Mouse (Mus musculus) embryo, embryonic 11.5 days (tissue): Measurements from ENCODE around the gene C1qtnf1.

Experiments
- DNase-seq: peaks from one replicate; pipeline ENCODE4 v3.0.0-alpha.2; 2012; ENCODE audit warnings: low read depth, low spot score

The C1qtnf1 gene

GRCm38 (mm10) chr11:118410479-118410878 lies 17.5 kb upstream of the C1qtnf1 start:
- DNase-seq = no peak

- DNase-seq = no peak
Observed at GRCm38 (mm10) chr11:118411271-118411670, 16.7 kb upstream of the C1qtnf1 start.

DNA sequence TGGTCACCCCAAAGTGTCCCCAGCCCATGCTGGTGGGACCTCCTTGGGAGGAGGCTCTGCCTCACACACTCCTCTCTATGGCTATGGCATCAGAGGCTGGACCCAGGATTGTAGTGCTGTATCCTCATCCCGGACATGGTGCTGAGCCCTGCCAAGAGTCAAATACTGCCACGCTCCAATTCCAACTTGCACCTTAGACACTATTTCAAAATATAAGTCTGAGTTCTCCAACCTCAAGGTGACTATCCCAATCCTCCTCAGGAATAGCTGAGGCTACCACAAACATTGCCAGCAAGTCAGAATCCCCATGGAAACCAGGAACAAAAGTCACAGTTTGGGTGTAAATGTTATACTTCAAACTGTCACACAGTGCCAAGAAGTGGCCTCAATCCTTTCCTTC lies 15.4 kb upstream of the C1qtnf1 start:
- no peak for DNase-seq

DNA sequence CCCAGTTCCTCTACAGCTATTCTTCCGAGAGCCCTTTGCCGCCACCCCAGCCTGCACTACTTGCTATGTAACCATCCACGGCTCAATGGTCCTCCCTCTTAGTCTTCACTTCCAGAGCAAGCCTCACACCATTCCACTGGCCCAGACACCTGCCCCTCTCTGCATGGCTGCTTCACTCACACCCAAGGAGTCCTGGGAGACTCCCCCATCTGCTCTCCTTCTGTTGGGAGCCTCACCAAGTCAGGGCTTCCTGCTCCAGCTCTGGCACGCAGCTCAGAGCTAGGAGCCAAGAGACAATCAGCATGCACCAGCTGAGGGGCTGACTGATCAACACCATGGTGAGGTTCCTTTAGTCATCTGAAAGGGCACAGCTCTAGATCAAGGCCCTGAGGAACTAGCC lies 14.9 kb upstream of the C1qtnf1 start:
- DNase-seq = no peak

GRCm38 (mm10) chr11:118414270-118414669 lies 13.7 kb upstream of the C1qtnf1 start:
- no peak for DNase-seq

- DNase-seq = no peak
Observed at GRCm38 (mm10) chr11:118415630-118416029, 12.4 kb upstream of the C1qtnf1 start.

GRCm38 (mm10) chr11:118416046-118416445 lies 12.0 kb upstream of the C1qtnf1 start:
- no peak for DNase-seq

GRCm38 (mm10) chr11:118417496-118417895 lies 10.5 kb upstream of the C1qtnf1 start:
- no peak for DNase-seq

- DNase-seq = no peak
Observed at GRCm38 (mm10) chr11:118418442-118418833, 9.6 kb upstream of the C1qtnf1 start.

- peak; percentile 97 for DNase-seq
Observed at GRCm38 (mm10) chr11:118418834-118419504, 9.0 kb upstream of the C1qtnf1 start, which contains the start of gene Cant1. Gene Cant1 (minus strand): TSS chr11:118419086.

- no peak for DNase-seq
Observed at GRCm38 (mm10) chr11:118420261-118420660, 7.7 kb upstream of the C1qtnf1 start.

DNA sequence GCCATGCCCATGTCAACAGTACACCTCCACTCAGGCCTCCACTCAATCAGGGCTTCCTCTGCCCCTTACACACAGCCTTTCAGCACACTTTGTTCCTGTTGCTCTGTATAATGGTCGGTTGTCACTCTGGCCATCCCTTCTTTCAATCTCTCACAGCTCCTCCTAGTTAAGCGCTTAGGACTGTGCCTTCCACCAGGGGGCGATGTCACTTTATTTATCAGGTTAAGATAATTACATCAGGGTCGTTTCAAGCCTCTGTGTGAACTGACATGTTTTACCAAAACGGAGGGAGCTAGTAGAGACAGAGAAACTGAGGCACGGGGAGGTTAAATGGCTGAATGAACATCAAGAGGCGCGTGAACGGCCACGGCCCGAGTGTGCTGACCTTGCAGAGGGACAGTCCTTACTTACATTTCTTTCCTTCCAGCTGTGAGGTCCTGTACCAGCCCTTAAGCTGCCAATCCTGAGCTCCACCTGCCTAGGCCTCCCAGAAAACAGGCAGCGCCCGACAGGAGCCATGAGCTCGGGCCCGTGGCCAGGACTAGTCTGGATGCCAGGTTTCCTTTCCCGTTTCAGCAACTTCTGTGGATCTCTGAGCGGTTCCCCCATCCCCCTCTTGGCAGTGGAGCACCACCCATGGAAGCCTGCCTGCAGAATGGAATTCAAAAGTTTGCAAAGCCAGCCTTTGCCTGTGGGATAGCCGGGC lies 4.6 kb upstream of the C1qtnf1 start:
- peak; percentile 62 for DNase-seq

GRCm38 (mm10) chr11:118424621-118425335 lies 3.2 kb upstream of the C1qtnf1 start:
- DNase-seq = no peak

- DNase-seq = no peak
Observed at GRCm38 (mm10) chr11:118426765-118427164, 1.2 kb upstream of the C1qtnf1 start.

DNA sequence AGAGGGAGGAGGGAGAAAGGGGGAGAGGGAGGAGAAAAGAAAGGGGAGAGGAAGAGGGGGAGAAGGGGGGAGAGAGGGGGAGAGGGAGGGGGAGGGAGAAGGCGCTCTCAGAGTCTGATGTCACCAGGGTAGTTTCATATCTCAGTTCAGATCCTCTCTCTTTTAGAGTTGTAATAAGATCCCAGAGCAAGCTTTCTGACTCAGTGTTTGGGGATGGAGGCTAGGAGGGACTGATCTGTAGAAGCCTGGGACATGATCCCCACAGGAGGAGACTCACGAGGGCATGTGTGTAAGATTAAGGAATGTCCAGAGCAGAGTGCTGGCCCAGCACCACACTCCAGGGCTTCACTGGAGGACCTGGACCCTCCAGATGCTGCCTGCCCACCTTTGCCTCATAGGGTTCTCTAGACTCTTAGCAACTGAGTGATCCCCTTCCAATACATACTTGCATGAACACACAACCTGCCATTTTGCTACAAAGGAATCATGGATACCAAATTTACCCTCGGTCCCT lies 680 bp upstream of the C1qtnf1 start:
- no peak for DNase-seq

DNA sequence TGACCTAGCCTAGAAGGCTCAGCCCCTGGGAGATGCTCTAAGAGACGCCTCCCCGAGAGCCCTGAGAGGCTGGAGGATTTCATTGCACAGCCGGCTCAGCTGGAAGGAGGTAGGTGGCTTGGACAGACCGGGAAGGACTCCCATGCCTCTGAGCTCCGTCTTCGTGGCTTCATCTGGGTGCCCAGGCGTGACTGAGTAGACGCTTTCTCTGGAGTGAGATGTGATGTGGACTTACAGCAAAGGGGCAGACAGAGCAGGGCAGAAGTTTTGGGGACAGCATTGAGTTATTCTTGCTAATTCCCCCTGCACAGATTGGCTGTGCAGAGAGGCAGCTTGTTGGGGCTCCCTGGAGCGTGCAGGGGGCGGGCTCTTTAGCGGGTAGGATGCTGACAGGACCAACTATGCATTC lies 461 bp downstream of the C1qtnf1 start:
- DNase-seq = no peak

GRCm38 (mm10) chr11:118428944-118429709 lies 1.1 kb downstream of the C1qtnf1 start:
- no peak for DNase-seq

- no peak for DNase-seq
Observed at GRCm38 (mm10) chr11:118430291-118430885, 2.4 kb downstream of the C1qtnf1 start.

DNA sequence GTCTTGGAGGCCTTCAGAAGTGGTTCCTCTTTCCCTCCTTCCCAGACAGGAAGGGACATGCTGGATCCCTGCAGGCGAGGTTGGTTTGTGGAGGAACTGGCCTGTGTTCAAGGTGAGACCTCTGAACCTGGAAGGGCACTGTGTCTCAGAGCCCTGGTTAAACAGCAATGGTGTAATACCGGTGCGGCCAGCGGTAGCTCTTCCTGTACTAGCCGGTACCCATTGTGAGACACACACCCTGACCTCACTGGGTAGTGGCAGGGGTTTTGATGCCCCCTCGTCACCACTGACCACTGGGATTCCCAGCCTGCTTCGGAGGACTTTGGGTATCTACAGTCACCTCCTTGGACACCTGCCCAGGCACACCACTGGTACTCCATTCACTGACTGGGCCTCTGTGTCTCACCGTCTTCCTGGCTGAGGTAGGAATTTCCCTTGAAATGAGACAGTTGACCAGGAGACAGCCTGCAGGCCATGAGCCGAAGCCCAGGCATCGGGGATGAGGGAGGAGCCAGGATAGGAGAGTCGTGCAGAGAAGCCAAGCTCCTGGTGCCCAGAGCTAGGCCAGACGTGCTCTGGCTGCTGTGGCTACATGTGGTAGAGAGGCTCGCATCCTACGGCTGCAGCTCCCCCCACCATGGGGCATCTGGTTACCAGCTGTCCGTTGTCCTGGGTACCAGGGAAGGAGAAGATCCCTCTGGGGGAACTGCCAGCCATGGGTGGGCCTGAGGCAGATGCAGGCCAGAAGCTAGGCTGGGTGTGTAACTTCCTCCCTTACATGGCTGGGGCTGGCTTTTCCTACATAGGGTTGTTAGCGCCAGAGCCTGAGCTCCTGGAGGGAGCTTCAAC lies 3.3 kb downstream of the C1qtnf1 start:
- DNase-seq = no peak

- DNase-seq = no peak
Observed at GRCm38 (mm10) chr11:118433398-118433868, 5.4 kb downstream of the C1qtnf1 start.
